Mouse (Mus musculus) thymus, adult 2 months (tissue): ENCODE results near the gene Pde10a.

Experiments used
- CTCF ChIP-seq: fragments of 200-500 bp; IDR thresholded peaks from 2 replicates; pipeline ENCODE4 v1.5.1; 2012; ENCODE audit warnings: mild to moderate bottlenecking, control low read depth, low read length, moderate library complexity, borderline replicate concordance; ENCODE audit not compliant: control insufficient read depth, poor library complexity, insufficient read depth; ENCODE audit errors: extremely low read depth
- POLR2A ChIP-seq: fragments of 200-500 bp; IDR thresholded peaks from 2 replicates; pipeline ENCODE4 v1.6.1; 2012; ENCODE audit warnings: mild to moderate bottlenecking, low read length, control low read depth, moderate library complexity; ENCODE audit not compliant: control insufficient read depth, poor library complexity, insufficient read depth; ENCODE audit errors: extremely low read depth

DNA sequence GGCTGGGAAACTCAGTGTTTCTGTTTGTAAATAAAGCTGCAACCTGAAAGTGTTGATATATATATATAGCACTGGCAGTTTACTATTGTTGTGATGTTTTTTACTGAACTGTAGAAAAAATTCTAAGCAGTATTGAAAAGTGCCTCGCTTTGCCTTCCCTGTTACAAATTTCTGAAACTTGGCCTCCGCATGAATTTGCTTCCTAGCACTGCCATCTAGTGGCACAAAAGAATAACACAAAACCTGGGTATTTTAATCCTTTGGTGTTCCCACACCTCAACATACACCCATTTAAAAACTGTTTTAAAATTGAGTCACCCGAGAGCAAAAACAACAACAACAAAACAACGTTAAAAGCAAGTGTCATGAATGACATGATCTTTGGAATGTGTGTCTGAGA lies 411.4 kb downstream of the Pde10a start:
- TF ChIP-seq CTCF (no peak), POLR2A (no peak)
